Mouse (Mus musculus): ENCODE data around the gene Chst12.
"Not testable (repeated sequence)": the region's sequence is repeated elsewhere in the genome, so short reads cannot be mapped to it uniquely, and the experiment has no call there.

Gene Chst12

GRCm38 (mm10) chr5:140505208-140505780 is at the start of gene Chst12:
TSS of gene Chst12 (plus strand) at chr5:140505550.
- peak; percentile 100 for DNase-seq

DNA sequence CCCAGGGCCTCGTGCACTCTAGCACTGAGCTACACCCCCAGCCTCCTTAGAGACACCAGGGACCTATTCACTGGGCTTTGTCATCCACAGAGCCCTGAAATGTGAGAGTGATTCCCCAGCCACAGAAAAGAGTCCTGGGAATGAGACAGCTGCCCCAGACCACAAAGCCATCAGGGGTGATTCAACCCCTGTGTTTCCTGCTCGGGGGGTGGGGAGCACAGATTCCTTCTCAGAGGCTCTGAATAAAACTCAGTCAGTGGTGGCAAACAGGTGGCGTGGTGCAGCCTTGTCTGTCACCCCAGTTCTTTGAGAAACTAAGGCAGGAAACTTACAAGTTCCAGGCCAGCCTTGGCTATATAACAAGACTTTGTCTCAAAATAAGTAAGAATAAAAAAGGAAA is 43.9 kb upstream of the Chst12 start:
- no peak for DNase-seq

DNA sequence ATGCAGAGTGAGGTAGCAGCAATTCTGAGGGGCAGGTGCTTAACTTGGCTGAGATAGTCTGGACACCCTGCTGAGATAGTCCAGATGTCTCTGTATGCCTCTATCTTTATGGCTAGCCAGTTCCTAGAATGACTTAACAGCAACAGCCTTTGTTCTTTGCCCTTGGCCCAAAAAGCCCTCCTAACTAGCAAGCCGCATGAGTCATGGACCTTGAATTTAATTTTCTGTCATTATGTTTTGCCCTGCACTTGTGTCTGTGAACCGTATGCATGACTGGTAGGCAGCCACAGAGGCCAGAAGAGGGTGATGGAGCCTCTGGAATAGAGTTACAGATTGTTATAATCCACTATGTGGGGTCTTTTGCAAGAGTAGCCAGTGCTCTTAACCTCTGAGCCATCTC is 42.2 kb upstream of the Chst12 start:
- not testable (repeated sequence) for DNase-seq

DNA sequence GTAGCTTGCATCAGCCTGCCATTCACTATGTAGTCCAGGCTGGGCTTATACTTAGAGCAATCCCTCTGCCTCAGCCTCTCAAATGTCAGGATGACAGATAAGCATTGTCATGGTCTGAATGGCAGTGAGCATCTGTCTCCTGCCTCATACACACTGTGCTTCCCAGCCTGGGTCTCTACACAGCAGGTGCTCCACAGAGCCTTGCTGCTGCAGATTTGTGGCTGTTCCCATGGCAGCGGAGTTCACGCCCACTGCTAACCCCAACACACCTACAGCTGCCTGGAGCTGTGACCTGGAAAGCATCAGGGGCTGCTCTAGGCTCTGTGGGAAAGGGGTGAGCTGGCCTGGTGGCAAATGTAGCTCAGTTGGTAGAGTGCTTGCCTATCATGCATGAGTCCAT is 40.4 kb upstream of the Chst12 start:
- DNase-seq = no peak

DNA sequence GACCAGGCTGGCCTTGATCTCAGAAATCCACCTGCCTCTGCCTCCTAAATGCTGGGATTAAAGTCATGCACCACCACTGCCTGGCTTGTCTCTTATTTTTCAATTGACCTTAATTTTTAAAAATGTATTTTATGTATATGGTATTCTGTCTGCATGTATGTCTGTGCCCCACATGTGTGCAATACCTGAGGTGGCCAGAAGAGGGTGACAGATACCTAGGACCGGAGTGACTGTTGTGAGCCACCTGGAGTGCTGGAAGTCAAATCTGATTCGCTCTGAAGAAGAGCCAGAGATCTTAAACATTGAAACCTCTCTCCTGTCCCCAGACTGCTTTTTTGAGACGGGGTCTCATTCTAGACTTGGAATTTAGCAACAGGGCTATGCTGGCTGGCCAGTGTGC is 33.0 kb upstream of the Chst12 start:
- no peak for DNase-seq

DNA sequence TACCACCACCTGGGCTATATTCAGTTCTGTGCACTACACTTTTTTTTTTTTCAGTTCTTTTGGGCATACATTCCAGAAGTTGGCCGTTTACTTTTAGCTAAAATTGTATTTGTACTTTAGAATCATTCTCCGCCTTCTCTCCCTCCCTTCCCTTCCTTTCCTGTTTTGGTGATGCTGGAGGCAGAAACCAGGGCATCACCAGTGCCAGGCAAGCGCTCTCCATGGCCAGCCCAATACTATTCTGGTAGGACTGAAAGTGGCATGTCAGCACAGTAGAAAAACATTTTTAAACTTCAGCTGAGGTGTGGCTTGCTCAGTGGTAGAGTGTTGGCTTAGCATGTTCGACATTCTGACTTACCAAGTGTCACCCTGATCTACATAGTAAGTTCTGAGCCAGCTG is 23.9 kb upstream of the Chst12 start:
- no peak for DNase-seq

DNA sequence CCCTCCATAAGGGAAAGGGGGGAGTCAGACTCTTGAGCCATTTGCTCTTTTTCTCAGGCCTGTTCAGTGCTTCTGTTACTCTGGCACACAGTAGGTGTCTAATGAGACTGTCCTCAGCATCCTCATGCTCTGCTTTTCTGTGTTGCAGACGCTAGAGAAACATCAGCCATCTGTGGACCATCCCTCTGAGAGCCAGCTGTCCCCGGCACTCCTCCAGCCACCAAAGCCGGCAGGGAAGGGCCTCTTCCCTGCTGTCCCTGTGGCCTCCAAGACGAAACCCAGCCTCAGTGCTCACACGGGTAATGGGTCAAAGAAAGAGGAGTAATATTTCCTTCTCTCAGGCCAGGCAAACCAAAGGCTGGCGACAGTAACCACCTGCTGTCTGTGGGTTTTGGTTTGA is 14.2 kb upstream of the Chst12 start:
- DNase-seq = peak; percentile 83

- peak; percentile 86 for DNase-seq
Measured at GRCm38 (mm10) chr5:140492684-140493233, 12.6 kb upstream of the Chst12 start.

- no peak for DNase-seq
Measured at GRCm38 (mm10) chr5:140498176-140498575, 7.2 kb upstream of the Chst12 start.

DNA sequence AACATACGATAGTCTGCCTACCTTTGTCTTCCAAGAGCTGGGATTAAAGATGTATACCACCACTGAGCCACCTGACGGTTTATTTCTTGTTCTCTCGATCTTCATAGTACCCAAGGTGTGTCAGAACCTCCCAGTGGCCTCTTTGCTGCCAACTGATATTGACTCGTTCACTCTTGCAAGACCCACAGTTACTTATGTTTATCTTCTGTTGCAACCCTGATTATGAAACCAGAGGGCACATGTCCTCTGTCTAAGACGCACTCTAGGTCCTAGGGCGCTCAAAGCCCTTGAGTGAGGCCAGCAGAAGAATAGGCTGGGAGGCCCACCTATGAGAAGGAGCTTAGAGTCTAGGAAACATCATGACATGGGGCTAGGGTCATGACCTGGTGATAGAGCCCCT is 4.6 kb upstream of the Chst12 start:
- no peak for DNase-seq

GRCm38 (mm10) chr5:140501982-140502836 is 3.1 kb upstream of the Chst12 start:
- DNase-seq = peak; percentile 91

DNA sequence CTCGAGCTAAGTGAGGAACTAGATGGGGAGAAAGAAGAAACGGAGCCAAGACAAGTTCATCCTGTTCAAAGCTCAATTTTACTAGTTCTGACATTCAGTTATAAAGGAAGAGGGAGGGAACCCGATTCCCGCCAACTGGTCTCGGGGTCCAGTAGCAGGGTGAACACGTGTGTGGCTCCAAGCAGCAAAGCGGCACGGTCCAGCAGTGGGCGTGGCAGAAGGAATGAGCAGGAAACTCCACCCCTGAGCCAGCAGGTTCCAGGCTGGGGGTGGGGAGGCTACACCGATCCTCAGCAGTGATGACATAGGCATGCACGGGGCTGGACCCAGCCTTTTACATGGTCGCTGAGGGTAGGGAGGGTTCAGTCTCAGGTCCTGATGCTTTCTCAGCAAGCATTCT is 2.4 kb upstream of the Chst12 start:
- peak; percentile 98 for DNase-seq

- DNase-seq = no peak
Measured at GRCm38 (mm10) chr5:140506096-140506794, 895 bp downstream of the Chst12 start.

DNA sequence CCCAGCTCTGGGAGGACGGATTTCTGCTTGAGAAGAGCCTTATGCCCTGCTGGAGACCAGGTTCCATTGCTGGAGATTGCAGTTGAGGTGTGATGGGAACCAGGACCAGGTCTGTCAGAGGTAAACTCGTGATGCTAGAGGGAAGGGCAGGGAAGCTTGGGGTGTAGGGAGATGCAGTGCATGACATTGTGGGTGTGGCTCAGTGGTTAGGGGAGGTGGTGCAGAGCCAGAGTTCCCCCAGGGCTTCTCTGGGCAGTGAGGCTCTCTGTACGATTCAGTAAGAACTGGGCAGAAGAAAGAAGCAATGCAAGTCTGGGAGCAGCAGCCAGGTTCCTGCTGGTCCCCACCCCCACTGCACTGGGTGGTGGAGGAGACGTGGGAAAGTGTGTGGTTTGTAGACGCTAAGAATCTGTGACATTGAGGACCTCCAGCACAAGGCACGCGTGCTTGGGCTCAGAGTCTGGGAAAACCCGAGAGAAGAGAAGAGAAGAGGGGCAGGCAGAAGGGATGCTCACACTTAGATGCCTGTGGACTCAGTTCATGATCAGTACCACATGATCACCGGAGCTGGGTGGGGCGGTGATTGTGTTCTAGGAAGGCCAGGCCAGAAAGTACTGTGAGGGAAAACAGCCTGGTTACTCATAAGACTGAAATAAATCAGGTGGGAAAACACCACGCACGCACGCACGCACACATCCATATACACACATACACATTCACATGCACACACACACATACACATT is 2.3 kb downstream of the Chst12 start:
- no peak for DNase-seq

- DNase-seq = peak; percentile 97
Measured at GRCm38 (mm10) chr5:140508686-140509085, 3.3 kb downstream of the Chst12 start.

DNA sequence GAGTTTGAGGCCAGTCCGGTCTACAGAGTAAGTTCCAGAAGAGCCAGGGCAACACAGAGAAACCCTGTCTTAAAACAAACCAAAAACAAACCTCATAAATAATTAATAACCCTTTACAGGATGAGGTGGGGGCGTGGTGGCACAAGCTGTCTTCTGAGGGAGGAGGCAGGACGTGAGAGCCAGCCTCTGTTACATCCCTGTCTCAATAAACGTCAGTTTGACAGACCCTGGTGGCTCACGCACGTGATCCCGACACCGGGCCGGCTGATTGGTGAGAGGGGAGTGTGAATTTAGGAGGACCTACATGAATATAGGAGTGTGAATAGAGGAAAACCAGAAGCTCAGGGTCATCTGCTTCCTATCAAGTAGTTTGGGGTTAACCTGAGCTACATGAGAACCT is 3.9 kb downstream of the Chst12 start:
- DNase-seq = no peak

GRCm38 (mm10) chr5:140510012-140511000 is 5.0 kb downstream of the Chst12 start:
- DNase-seq = peak; percentile 94

- DNase-seq = peak; percentile 92
Measured at GRCm38 (mm10) chr5:140513921-140514320, 8.6 kb downstream of the Chst12 start.

GRCm38 (mm10) chr5:140514799-140515486 is 9.6 kb downstream of the Chst12 start:
- DNase-seq = no peak

GRCm38 (mm10) chr5:140517159-140517920 is 12.0 kb downstream of the Chst12 start:
- DNase-seq = no peak

Data from heart, adult 11 months (tissue).